Comparison of ENCODE assay signal across 27 mouse cellular contexts in genomic region chr8:116196623-116197184, GRCm38 (mm10).
A peak's percentile ranks its signal among the peaks of the same experiment; 100 is the strongest.
DNase-seq lines count a peak whose midpoint lies in the region; ATAC-seq and TF ChIP-seq lines count a peak whose summit lies in the region.
"Had no signal": no experiment of that assay in that cellular context is flagged by ENCODE, and none has a peak within 500 bp of the region (broad histone marks: within the 10 kb centered on the region; RNA-seq: fewer than 3 reads in every experiment).

No protein-coding gene starts in this region.

- H3K27ac ChIP-seq in midbrain, embryonic 11.5 days (ENCODE audit: low read depth, low read length) = no peak overlapping the region
- H3K27ac ChIP-seq in midbrain, embryonic 14.5 days (replicated peaks; ENCODE audit: low read depth, low read length) = no peak overlapping the region
- H3K27ac ChIP-seq in limb, embryonic 10.5 days = 0 out of 2 replicates have a peak overlapping the region, but pooled peaks have one; percentile 2
- peak overlapping the region; percentile 59 for H3K27ac ChIP-seq in limb, embryonic 14.5 days (replicated peaks; ENCODE audit: low read depth, low read length)
- H3K27ac ChIP-seq: embryonic facial prominence, embryonic 12.5 days; forebrain, embryonic 10.5 days; forebrain, embryonic 13.5 days; gastrocnemius, adult 2 months; heart, adult 2 months; heart, embryonic 10.5 days; heart, embryonic 13.5 days; hindbrain, embryonic 14.5 days; hindbrain, postnatal 0 days had no signal

- peak; percentile 51 for DNase-seq in midbrain, embryonic 11.5 days (ENCODE audit: low spot score, missing footprints)
- DNase-seq in midbrain, embryonic 14.5 days = no peak
- DNase-seq in limb, embryonic 10.5 days (ENCODE audit: low spot score) = no peak
- peak; percentile 76 for DNase-seq in limb, embryonic 14.5 days (ENCODE audit: low spot score)
- no peak for DNase-seq in thymus, postnatal 36 days
- DNase-seq: adrenal gland, adult 8-10 months; adrenal gland, postnatal 25 days; cerebellum, adult 11-12 months; cerebellum, adult 8-10 months; cerebellum, postnatal 14 days; gastrocnemius, adult 2 months; gastrocnemius, postnatal 14 days; heart, adult 2 months; heart, postnatal 14 days; heart, postnatal 4 days had no signal

- no peak overlapping the region for H3K4me2 ChIP-seq in midbrain, embryonic 11.5 days
- no peak overlapping the region for H3K4me2 ChIP-seq in midbrain, embryonic 14.5 days (ENCODE audit: low read length)
- no peak overlapping the region for H3K4me2 ChIP-seq in limb, embryonic 14.5 days (replicated peaks; ENCODE audit: low read depth, low read length, severe bottlenecking)
- H3K4me2 ChIP-seq: embryonic facial prominence, embryonic 12.5 days; forebrain, embryonic 13.5 days; heart, embryonic 13.5 days; hindbrain, embryonic 14.5 days had no signal

- 88% methylated on average over 9 of the region's 9 CpGs for WGBS in midbrain, embryonic 11.5 days
- 88% methylated on average over 9 of the region's 9 CpGs for WGBS in midbrain, embryonic 14.5 days
- 85% methylated on average over 9 of the region's 9 CpGs for WGBS in limb, embryonic 10.5 days
- 20% methylated on average over 9 of the region's 9 CpGs for WGBS in limb, embryonic 14.5 days

- no peak overlapping the region for H3K4me3 ChIP-seq in midbrain, embryonic 11.5 days (ENCODE audit: low read depth, low read length)
- no peak overlapping the region for H3K4me3 ChIP-seq in midbrain, embryonic 14.5 days (replicated peaks; ENCODE audit: low read depth, low read length)
- no peak overlapping the region for H3K4me3 ChIP-seq in limb, embryonic 10.5 days
- no peak overlapping the region for H3K4me3 ChIP-seq in limb, embryonic 14.5 days (replicated peaks; ENCODE audit: low read length)
- H3K4me3 ChIP-seq: embryonic facial prominence, embryonic 12.5 days; forebrain, embryonic 10.5 days; forebrain, embryonic 13.5 days; gastrocnemius, adult 2 months; heart, adult 2 months; heart, embryonic 10.5 days; heart, embryonic 13.5 days had no signal

- TF ChIP-seq POLR2A in limb, embryonic 14.5 days (IDR thresholded peaks at IDR 0.05; ENCODE audit: borderline replicate concordance, extremely low read depth, insufficient read depth, insufficient read length) = no peak

- no peaks in the 10 kb centered on the region for H3K36me3 ChIP-seq in midbrain, embryonic 11.5 days (ENCODE audit: control insufficient read depth, insufficient read depth, low read length)
- H3K36me3 ChIP-seq in midbrain, embryonic 14.5 days (ENCODE audit: control insufficient read depth, insufficient read depth, low read length) = no peaks in the 10 kb centered on the region
- no peaks in the 10 kb centered on the region for H3K36me3 ChIP-seq in limb, embryonic 10.5 days
- H3K36me3 ChIP-seq in limb, embryonic 14.5 days (ENCODE audit: control insufficient read depth, insufficient read depth, low read length) = no peaks in the 10 kb centered on the region
- H3K36me3 ChIP-seq: embryonic facial prominence, embryonic 12.5 days; forebrain, embryonic 10.5 days; heart, embryonic 10.5 days; heart, embryonic 13.5 days had no signal

- H3K9me3 ChIP-seq in midbrain, embryonic 11.5 days (ENCODE audit: control insufficient read depth, low read length) = no peaks in the 10 kb centered on the region
- no peaks in the 10 kb centered on the region for H3K9me3 ChIP-seq in midbrain, embryonic 14.5 days (ENCODE audit: control insufficient read depth, low read length)
- no peaks in the 10 kb centered on the region for H3K9me3 ChIP-seq in limb, embryonic 10.5 days (replicated peaks)
- no peaks in the 10 kb centered on the region for H3K9me3 ChIP-seq in limb, embryonic 14.5 days (ENCODE audit: control insufficient read depth, low read length)
- H3K9me3 ChIP-seq: embryonic facial prominence, embryonic 12.5 days; forebrain, embryonic 10.5 days; forebrain, embryonic 13.5 days; heart, embryonic 10.5 days; heart, embryonic 13.5 days had no signal

- ATAC-seq in midbrain, embryonic 11.5 days (ENCODE audit: low FRiP score) = no peak
- no peak for ATAC-seq in midbrain, embryonic 14.5 days (ENCODE audit: low FRiP score, low TSS enrichment)
- ATAC-seq in limb, embryonic 14.5 days (ENCODE audit: low FRiP score, low read depth) = peak; percentile 83; the same call in 1 of the 2 replicates
- ATAC-seq in megakaryocyte progenitor cell, adult 5-6 weeks (replicated peaks; ENCODE audit: poor library complexity) = no peak
- ATAC-seq: activated CD4-positive, CD25-positive, alpha-beta regulatory T cell, adult 4 months; CD4-positive, CD25-positive, alpha-beta regulatory T cell, adult 4 months; forebrain, embryonic 13.5 days; forebrain, embryonic 16.5 days; hindbrain, postnatal 0 days; inflammation-experienced regulatory T-cells, adult 6 months had no signal

- H3K27me3 ChIP-seq in midbrain, embryonic 11.5 days (ENCODE audit: control insufficient read depth, insufficient read depth, low read length) = no peaks in the 10 kb centered on the region; the same call in 1 of the 2 replicates
- 0 out of 2 replicates have a peak, but pooled peaks cover 2% of the 10 kb centered on the region for H3K27me3 ChIP-seq in midbrain, embryonic 14.5 days (ENCODE audit: control insufficient read depth, insufficient read depth, low read length)
- no peaks in the 10 kb centered on the region for H3K27me3 ChIP-seq in limb, embryonic 10.5 days (ENCODE audit: low read depth, poor library complexity, severe bottlenecking)
- H3K27me3 ChIP-seq in limb, embryonic 14.5 days (ENCODE audit: control insufficient read depth, insufficient read depth, low read length) = no peaks in the 10 kb centered on the region
- H3K27me3 ChIP-seq: embryonic facial prominence, embryonic 12.5 days; forebrain, embryonic 13.5 days; heart, embryonic 13.5 days had no signal

- no peaks in the 10 kb centered on the region for H3K4me1 ChIP-seq in midbrain, embryonic 11.5 days (ENCODE audit: control insufficient read depth, insufficient read depth, low read length)
- H3K4me1 ChIP-seq in midbrain, embryonic 14.5 days (ENCODE audit: control insufficient read depth, insufficient read depth, low read length) = no peaks in the 10 kb centered on the region
- H3K4me1 ChIP-seq in limb, embryonic 10.5 days = peaks cover 16% of the 10 kb centered on the region
- peaks cover 36% of the 10 kb centered on the region for H3K4me1 ChIP-seq in limb, embryonic 14.5 days (ENCODE audit: control insufficient read depth, insufficient read depth, low read length)
- H3K4me1 ChIP-seq: heart, embryonic 10.5 days; heart, embryonic 13.5 days had no signal

- no peak overlapping the region for H3K9ac ChIP-seq in midbrain, embryonic 11.5 days (ENCODE audit: low read length)
- no peak overlapping the region for H3K9ac ChIP-seq in midbrain, embryonic 14.5 days (replicated peaks; ENCODE audit: low read length)
- no peak overlapping the region for H3K9ac ChIP-seq in limb, embryonic 14.5 days (ENCODE audit: low read depth, low read length, severe bottlenecking)
- H3K9ac ChIP-seq: embryonic facial prominence, embryonic 12.5 days; forebrain, embryonic 13.5 days; heart, embryonic 13.5 days; hindbrain, embryonic 14.5 days had no signal

Comparison
In these comparisons a context has a peak if more than half of its experiments do, and no peak if none do; other contexts are left out.
1. DNase-seq: peak in midbrain, embryonic 11.5 days (single experiment) and limb, embryonic 14.5 days (single experiment); none in midbrain, embryonic 14.5 days (single experiment), limb, embryonic 10.5 days (single experiment) and thymus, postnatal 36 days (0 of 2).
2. H3K27ac ChIP-seq: peak in limb, embryonic 10.5 days (single experiment) and limb, embryonic 14.5 days (single experiment); none in midbrain, embryonic 11.5 days (single experiment) and midbrain, embryonic 14.5 days (single experiment).